Mouse (Mus musculus): ENCODE measurements around the gene Igf2r. TPM values are rescaled to one million over a fixed set of nuclear protein-coding genes. Genes with fewer than 3 reads are reported as not detected.
A peak's percentile ranks its signal among the peaks of the same experiment; 100 is the strongest.

Gene Igf2r
- polyA plus RNA-seq (2015; fragmentation: Nextera tagmentation; extraction: Ambion mirVana), result 10.1 and 12.6 TPM in 2 replicates

DNA sequence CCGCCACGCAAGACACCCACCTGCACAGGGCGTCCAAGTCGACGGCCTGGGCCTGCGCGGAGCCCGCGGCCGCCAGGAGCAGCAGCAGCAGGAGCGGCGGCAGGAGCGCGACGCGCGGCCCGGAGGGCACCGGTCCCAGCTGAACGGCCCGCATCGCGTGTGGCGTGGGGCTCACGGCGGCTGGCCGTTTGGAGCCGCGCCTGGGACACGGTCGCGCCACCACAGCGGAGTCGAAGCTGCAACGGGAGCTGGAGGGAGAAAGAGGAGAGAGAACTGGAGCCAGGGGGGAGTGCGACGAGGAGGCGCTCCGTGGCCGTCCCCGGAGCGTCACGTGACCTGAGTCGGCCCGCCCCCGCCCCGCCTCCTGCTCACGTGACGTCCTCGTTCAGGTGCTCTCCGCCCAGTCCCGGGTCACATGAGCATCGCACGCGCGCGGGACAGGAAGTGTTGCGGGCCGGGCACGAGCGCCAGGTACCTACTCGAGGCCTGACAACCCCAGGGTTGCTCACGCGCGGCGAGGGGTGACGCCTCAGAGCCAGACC is at the start of gene Igf2r:
TSS of gene Igf2r (minus strand) at position 285 of the 542 bp plus-strand sequence.
- peak within 1 kb of the TSS; percentile 78 for H3K4me3 ChIP-seq (replicated peaks)
- H3K9ac ChIP-seq (replicated peaks), result peak within 1 kb of the TSS; percentile 77
- no peaks in the 10 kb centered on the region for H3K27me3 ChIP-seq (replicated peaks)
- peak within 1 kb of the TSS; percentile 80 for H3K27ac ChIP-seq (replicated peaks)
- H3K4me2 ChIP-seq, result peak within 1 kb of the TSS; percentile 68
- 8% methylated on average over 65 of the region's 67 CpGs for WGBS
- ATAC-seq (ENCODE audit: low FRiP score), result peak; percentile 95
- H3K9me3 ChIP-seq (replicated peaks), result no peaks in the 10 kb centered on the region; the same call in 1 of the 2 replicates
- H3K4me1 ChIP-seq, result peaks cover 32% of the 10 kb centered on the region
- no peaks in the 10 kb centered on the region for H3K36me3 ChIP-seq

- no peak overlapping the region for H3K27ac ChIP-seq (replicated peaks)
Measured at GRCm38 (mm10) chr17:12815885-12816284, 46.4 kb upstream of the Igf2r start.

DNA sequence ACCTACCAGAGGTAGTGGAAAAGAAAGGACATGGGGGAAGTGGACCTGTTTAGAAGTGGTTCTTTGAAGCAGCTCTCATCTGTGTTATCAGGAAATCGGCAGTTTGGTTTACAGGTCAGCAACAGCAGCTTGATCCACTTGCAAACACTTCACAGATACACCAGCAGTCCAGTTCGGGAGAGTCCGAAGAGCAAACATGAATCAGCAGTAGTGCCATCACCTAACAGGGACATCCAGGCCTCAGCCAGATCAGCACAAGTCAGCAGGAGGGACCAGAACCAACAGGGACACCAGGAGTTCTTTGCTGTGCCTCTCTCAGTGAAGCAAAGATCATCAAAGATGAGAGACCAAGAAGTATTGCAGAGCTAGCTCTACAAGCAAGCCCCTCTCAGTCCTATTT is 45.0 kb upstream of the Igf2r start:
- no peak for ATAC-seq (ENCODE audit: low FRiP score)
- no peak overlapping the region for H3K27ac ChIP-seq (replicated peaks)
- peaks cover 5% of the 10 kb centered on the region; the same call in 1 of the 2 replicates for H3K4me1 ChIP-seq
- H3K9me3 ChIP-seq (replicated peaks), result no peaks in the 10 kb centered on the region
- no peaks in the 10 kb centered on the region for H3K27me3 ChIP-seq (replicated peaks)
- no peak overlapping the region for H3K4me3 ChIP-seq (replicated peaks)
- WGBS, result 94% methylated on average over 3 of the region's 3 CpGs
- no peak overlapping the region for H3K4me2 ChIP-seq
- H3K36me3 ChIP-seq, result no peaks in the 10 kb centered on the region
- no peak overlapping the region for H3K9ac ChIP-seq (replicated peaks)

More at GRCm38 (mm10) chr17:12815885-12816284, 46.4 kb upstream of the Igf2r start:
- Histone ChIP-seq H3K9me3 (replicated peaks) (no peaks in the 10 kb centered on the region), H3K4me1 (no peaks in the 10 kb centered on the region), H3K9ac (replicated peaks) (no peak overlapping the region), H3K4me2 (no peak overlapping the region), H3K4me3 (replicated peaks) (no peak overlapping the region), H3K36me3 (no peaks in the 10 kb centered on the region), H3K27me3 (replicated peaks) (no peaks in the 10 kb centered on the region)
- WGBS, result 87% methylated on average over 4 of the region's 4 CpGs
- no peak for ATAC-seq (ENCODE audit: low FRiP score)

DNA sequence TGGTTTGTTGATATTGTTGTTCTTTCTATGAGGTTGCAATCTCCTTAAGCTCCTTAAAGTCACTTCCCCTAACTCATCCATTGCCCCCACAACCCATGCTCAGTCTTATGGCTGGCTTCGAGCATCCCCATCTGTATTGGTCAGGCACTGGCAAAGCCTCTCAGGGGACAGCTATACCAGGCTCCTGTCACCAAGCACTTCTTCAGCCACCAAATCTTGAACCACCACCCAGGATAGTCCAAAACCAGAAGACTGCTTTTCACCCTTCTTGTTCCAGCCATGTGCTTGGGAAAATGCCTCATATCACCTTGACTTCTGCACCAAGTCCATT is 41.5 kb upstream of the Igf2r start:
- no peaks in the 10 kb centered on the region for H3K9me3 ChIP-seq (replicated peaks)
- H3K27me3 ChIP-seq (replicated peaks), result no peaks in the 10 kb centered on the region
- H3K9ac ChIP-seq (replicated peaks), result no peak overlapping the region
- H3K4me1 ChIP-seq, result peaks cover 5% of the 10 kb centered on the region; the same call in 1 of the 2 replicates
- no peaks in the 10 kb centered on the region for H3K36me3 ChIP-seq
- WGBS, result 92% methylated on average over 1 of the region's 1 CpGs
- no peak for ATAC-seq (ENCODE audit: low FRiP score)
- H3K4me3 ChIP-seq (replicated peaks), result no peak overlapping the region
- no peak overlapping the region for H3K4me2 ChIP-seq
- no peak overlapping the region for H3K27ac ChIP-seq (replicated peaks)

DNA sequence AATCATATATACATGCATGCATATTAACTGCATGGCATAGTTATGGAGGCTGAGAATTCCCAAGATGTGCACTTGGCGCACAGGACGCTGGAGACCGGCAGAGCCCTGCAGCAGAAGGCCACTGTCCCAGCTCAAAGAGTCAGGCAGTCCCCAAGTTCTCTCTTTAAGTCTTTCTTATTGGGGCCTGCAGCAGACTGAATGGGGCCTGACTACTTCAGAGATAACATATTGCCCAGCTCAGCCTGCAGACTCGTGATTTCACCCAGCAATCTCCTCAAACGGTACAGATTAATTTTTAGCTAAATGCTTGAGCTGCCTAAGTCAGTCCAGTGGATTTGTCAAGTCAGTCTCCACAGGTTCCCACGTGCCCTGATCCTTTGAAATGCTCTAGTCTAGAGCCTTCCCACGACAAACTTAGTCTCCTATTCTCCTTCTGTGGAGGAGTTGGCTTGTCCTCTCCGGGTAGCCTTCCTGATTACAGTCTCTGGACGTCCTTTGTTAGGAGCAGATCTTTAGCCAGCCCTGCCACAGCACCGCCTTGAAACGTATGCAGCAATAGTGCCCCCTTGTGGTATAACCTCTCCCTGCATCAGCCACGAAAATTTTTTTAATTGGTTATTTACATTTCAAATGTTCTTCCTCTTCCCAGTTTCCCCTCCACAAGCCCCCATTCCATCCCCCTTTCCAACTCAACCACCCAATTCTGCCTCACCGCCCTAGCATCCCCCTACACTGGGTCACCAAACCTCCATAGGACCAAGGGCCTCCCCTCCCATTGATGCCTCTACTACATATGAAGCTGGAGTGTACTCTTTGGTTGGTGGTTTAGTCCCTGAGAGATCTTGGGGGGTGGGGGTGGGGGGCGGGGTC is 40.9 kb upstream of the Igf2r start:
- 23% methylated on average over 14 of the region's 14 CpGs for WGBS
- no peak overlapping the region for H3K9ac ChIP-seq (replicated peaks)
- no peaks in the 10 kb centered on the region for H3K27me3 ChIP-seq (replicated peaks)
- peaks cover 5% of the 10 kb centered on the region; the same call in 1 of the 2 replicates for H3K4me1 ChIP-seq
- H3K9me3 ChIP-seq (replicated peaks), result no peaks in the 10 kb centered on the region
- ATAC-seq (ENCODE audit: low FRiP score), result peak; percentile 83; the same call in 1 of the 2 replicates
- H3K4me2 ChIP-seq, result no peak overlapping the region
- H3K4me3 ChIP-seq (replicated peaks), result no peak overlapping the region
- no peaks in the 10 kb centered on the region for H3K36me3 ChIP-seq
- 0 out of 2 replicates have a peak overlapping the region, but pooled peaks have one; percentile 28 for H3K27ac ChIP-seq (replicated peaks)

DNA sequence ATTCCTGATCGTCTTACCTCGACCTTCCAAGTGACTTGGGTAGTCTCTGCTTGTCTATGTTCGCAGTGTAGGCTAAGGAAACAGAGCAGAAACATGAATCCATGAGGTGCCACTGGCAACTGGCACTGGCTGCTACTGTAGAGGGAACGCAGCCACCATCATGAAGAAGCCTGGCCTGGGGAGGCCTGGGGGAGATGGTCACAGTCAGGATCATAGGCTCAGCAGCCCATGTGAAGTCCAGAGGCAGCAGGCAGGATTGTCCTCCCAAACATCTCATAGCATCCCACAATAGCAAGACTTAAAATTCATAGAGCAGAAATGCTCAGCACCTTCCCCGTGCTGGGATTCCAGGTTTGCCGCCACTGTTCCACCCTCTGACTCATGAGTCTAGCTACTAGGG is 39.4 kb upstream of the Igf2r start:
- Histone ChIP-seq H3K27ac (replicated peaks) (no peak overlapping the region), H3K9ac (replicated peaks) (no peak overlapping the region), H3K36me3 (no peaks in the 10 kb centered on the region), H3K4me2 (no peak overlapping the region), H3K27me3 (replicated peaks) (no peaks in the 10 kb centered on the region), H3K4me3 (replicated peaks) (no peak overlapping the region), H3K4me1 (peaks cover 5% of the 10 kb centered on the region; the same call in 1 of the 2 replicates), H3K9me3 (replicated peaks) (no peaks in the 10 kb centered on the region)
- WGBS, result 95% methylated on average over 6 of the region's 6 CpGs
- no peak for ATAC-seq (ENCODE audit: low FRiP score)

DNA sequence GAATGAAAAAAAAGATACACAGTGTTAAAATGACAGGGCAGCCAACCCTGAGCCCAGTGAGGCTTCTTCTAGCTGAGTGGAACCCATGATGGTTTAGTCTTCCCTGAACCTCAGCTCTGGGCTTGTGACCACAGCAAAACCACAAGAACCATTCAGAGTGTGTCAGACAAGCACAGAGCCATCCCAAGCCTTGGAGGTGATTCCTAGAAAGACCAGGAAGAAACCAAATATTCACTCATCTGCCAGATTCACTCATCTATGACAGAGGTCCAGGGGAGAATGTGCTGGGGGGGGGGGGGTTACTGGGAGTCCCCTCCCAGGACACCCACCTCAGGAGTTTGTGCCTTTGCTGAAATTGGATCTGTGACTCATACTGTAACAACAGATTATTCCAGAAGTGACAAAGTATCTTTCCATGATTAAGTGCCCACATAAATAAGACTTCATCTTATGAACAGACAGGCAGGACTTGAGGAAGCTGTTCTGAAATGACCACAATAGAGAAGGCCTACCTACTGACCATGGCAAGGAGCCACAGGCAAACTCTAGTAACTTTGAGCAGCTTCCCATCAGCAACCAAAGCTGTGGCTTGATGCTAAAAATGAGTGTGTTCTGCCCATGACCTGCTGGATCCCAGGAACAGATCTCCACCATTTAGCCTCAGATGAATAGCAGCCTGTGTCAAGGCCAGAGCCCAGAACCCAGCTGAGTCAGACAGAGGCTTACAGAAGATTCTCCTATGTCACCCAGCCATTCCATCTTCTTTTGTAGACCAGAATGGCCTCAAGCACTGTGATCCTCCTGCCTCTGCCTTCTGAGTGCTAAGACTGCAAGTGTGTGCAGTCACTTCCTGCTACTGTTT is 35.4 kb upstream of the Igf2r start:
- no peak overlapping the region for H3K4me3 ChIP-seq (replicated peaks)
- no peak overlapping the region for H3K4me2 ChIP-seq
- no peak overlapping the region for H3K9ac ChIP-seq (replicated peaks)
- no peaks in the 10 kb centered on the region for H3K27me3 ChIP-seq (replicated peaks)
- no peaks in the 10 kb centered on the region for H3K4me1 ChIP-seq
- no peak for ATAC-seq (ENCODE audit: low FRiP score)
- no peaks in the 10 kb centered on the region for H3K9me3 ChIP-seq (replicated peaks)
- no peaks in the 10 kb centered on the region for H3K36me3 ChIP-seq
- no peak overlapping the region for H3K27ac ChIP-seq (replicated peaks)

GRCm38 (mm10) chr17:12801861-12802540 is 32.5 kb upstream of the Igf2r start:
- H3K9me3 ChIP-seq (replicated peaks), result no peaks in the 10 kb centered on the region
- no peak for ATAC-seq (ENCODE audit: low FRiP score)
- no peaks in the 10 kb centered on the region for H3K4me1 ChIP-seq
- WGBS, result 14% methylated on average over 9 of the region's 9 CpGs
- H3K4me3 ChIP-seq (replicated peaks), result no peak overlapping the region
- H3K27ac ChIP-seq (replicated peaks), result no peak overlapping the region
- no peak overlapping the region for H3K4me2 ChIP-seq
- H3K36me3 ChIP-seq, result no peaks in the 10 kb centered on the region
- no peaks in the 10 kb centered on the region for H3K27me3 ChIP-seq (replicated peaks)
- no peak overlapping the region for H3K9ac ChIP-seq (replicated peaks)

- Histone ChIP-seq H3K4me1 (no peaks in the 10 kb centered on the region), H3K4me3 (replicated peaks) (no peak overlapping the region), H3K9me3 (replicated peaks) (no peaks in the 10 kb centered on the region), H3K4me2 (no peak overlapping the region), H3K27ac (replicated peaks) (no peak overlapping the region), H3K36me3 (no peaks in the 10 kb centered on the region), H3K27me3 (replicated peaks) (no peaks in the 10 kb centered on the region), H3K9ac (replicated peaks) (no peak overlapping the region)
- ATAC-seq (ENCODE audit: low FRiP score), result peak; percentile 63; the same call in 1 of the 2 replicates
- WGBS, result 75% methylated on average over 12 of the region's 12 CpGs
Measured at GRCm38 (mm10) chr17:12799368-12800275, 30.2 kb upstream of the Igf2r start.

DNA sequence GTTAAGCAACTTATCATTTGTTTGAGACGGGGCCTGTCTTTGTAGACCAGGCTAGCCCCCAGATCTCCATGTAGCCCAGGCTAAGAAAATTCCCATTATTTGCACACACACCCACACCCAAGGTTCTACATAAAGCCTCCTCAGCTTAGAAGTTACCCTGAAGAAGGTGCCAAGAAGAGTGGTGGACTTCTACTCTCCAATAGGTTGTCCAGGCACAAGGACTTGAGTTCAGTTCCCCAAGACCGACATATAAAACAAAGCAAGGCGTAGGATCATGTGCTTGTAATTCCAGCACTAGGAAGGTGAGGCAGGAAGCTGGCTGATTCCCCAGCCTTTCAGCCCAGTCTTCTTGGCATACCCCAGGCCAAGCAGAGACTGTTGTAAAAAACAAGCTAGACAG is 29.1 kb upstream of the Igf2r start:
- H3K36me3 ChIP-seq, result no peaks in the 10 kb centered on the region
- H3K27me3 ChIP-seq (replicated peaks), result no peaks in the 10 kb centered on the region
- H3K4me2 ChIP-seq, result no peak overlapping the region
- no peaks in the 10 kb centered on the region for H3K9me3 ChIP-seq (replicated peaks)
- H3K9ac ChIP-seq (replicated peaks), result no peak overlapping the region
- 88% methylated on average over 3 of the region's 3 CpGs for WGBS
- H3K4me3 ChIP-seq (replicated peaks), result no peak overlapping the region
- peaks cover 7% of the 10 kb centered on the region; the same call in 1 of the 2 replicates for H3K4me1 ChIP-seq
- no peak for ATAC-seq (ENCODE audit: low FRiP score)
- no peak overlapping the region for H3K27ac ChIP-seq (replicated peaks)
